Mouse (Mus musculus) gastrocnemius, adult 2 months (tissue): Measurements from ENCODE around the gene Spint2. TPM values are rescaled to one million over a fixed set of nuclear protein-coding genes. Genes with fewer than 3 reads are reported as not detected.

Source experiments
- DNase-seq: peaks from one replicate; pipeline ENCODE4 v3.0.0; 2022
- H3K27ac ChIP-seq: fragments of 200-600 bp; 2 replicates; pipeline ENCODE4 v1.8.1; 2022; ENCODE audit warnings: mild to moderate bottlenecking
- H3K4me3 ChIP-seq: fragments of 200-600 bp; 2 replicates; pipeline ENCODE4 v1.8.1; 2022; ENCODE audit warnings: mild to moderate bottlenecking, moderate library complexity
- CTCF ChIP-seq: fragments of 200-600 bp; IDR thresholded peaks from 2 replicates; pipeline ENCODE4 v1.8.1; 2022; ENCODE audit warnings: antibody characterized with exemption, mild to moderate bottlenecking, moderate library complexity
- intact Hi-C: fragments of 180-260 bp; cut with DNase I; formaldehyde crosslinking; loops from one replicate; pipeline ENCODE4 v1.15.1; 2025
- total RNA-seq, 2 experiments: library from RNA; stranded (reverse); gene quantifications; 2 replicates each; pipeline ENCODE4 v1.2.3; 2021

Gene Spint2
- total RNA-seq, 2 experiments from 2014 or later = 4.7 to 6.0 TPM

- Histone ChIP-seq H3K27ac (no peak overlapping the region), H3K4me3 (peak overlapping the region; percentile 36; the same call in 1 of the 2 replicates)
- TF ChIP-seq CTCF = peak; percentile 84
- intact Hi-C loops = loop anchor here (2.0 kb wide), 2 partner anchors 50 to 166 kb away; no protein-coding TSS in a partner anchor
- peak; percentile 66 for DNase-seq
Observed at GRCm38 (mm10) chr7:29296998-29297397, 15.3 kb upstream of the Spint2 start.

- Histone ChIP-seq H3K4me3 (no peak overlapping the region), H3K27ac (no peak overlapping the region)
- no peak for TF ChIP-seq CTCF
- no peak for DNase-seq
- intact Hi-C loops = loop anchor here (2.0 kb wide), 2 partner anchors 49 to 165 kb away; no protein-coding TSS in a partner anchor
Observed at GRCm38 (mm10) chr7:29295861-29296647, 14.3 kb upstream of the Spint2 start.

GRCm38 (mm10) chr7:29294111-29294761 lies 12.5 kb upstream of the Spint2 start:
- intact Hi-C loops = no loop called here
- Histone ChIP-seq H3K27ac (peak overlapping the region; percentile 83), H3K4me3 (no peak overlapping the region)
- no peak for DNase-seq
- TF ChIP-seq CTCF = no peak

GRCm38 (mm10) chr7:29293131-29294065 lies 11.7 kb upstream of the Spint2 start:
- Histone ChIP-seq H3K27ac (peak overlapping the region; percentile 83), H3K4me3 (0 out of 2 replicates have a peak overlapping the region, but pooled peaks have one; percentile 11)
- peak; percentile 59 for DNase-seq
- intact Hi-C loops = no loop called here
- TF ChIP-seq CTCF = no peak

GRCm38 (mm10) chr7:29292458-29293098 lies 10.9 kb upstream of the Spint2 start:
- TF ChIP-seq CTCF = no peak
- intact Hi-C loops = no loop called here
- DNase-seq = no peak
- peak overlapping the region; percentile 83 for H3K27ac ChIP-seq
- 0 out of 2 replicates have a peak overlapping the region, but pooled peaks have one; percentile 11 for H3K4me3 ChIP-seq

- DNase-seq = no peak
- intact Hi-C loops = no loop called here
- Histone ChIP-seq H3K4me3 (peak overlapping the region; percentile 80), H3K27ac (peak overlapping the region; percentile 83)
- no peak for TF ChIP-seq CTCF
Observed at GRCm38 (mm10) chr7:29291616-29292457, 10.1 kb upstream of the Spint2 start.

GRCm38 (mm10) chr7:29290691-29291485 lies 9.2 kb upstream of the Spint2 start:
- TF ChIP-seq CTCF = no peak
- intact Hi-C loops = no loop called here
- peak overlapping the region; percentile 80 for H3K4me3 ChIP-seq
- no peak for DNase-seq
- peak overlapping the region; percentile 83 for H3K27ac ChIP-seq

GRCm38 (mm10) chr7:29289856-29290255 lies 8.1 kb upstream of the Spint2 start:
- intact Hi-C loops = no loop called here
- H3K27ac ChIP-seq = peak overlapping the region; percentile 83
- no peak for DNase-seq
- H3K4me3 ChIP-seq = peak overlapping the region; percentile 80
- no peak for TF ChIP-seq CTCF

GRCm38 (mm10) chr7:29288942-29289638 lies 7.4 kb upstream of the Spint2 start, which contains the start of gene Ppp1r14a:
Gene Ppp1r14a, plus strand, starts transcription at chr7:29289308.
- H3K4me3 ChIP-seq = peak within 1 kb of the TSS; percentile 80
- peak; percentile 98; the same call in 1 of the 2 replicates for TF ChIP-seq CTCF
- intact Hi-C loops = no loop called here
- DNase-seq = peak; percentile 85
- peak within 1 kb of the TSS; percentile 83 for H3K27ac ChIP-seq

- intact Hi-C loops = no loop called here
- no peak overlapping the region for H3K4me3 ChIP-seq
- TF ChIP-seq CTCF = no peak
- no peak for DNase-seq
- H3K27ac ChIP-seq = no peak overlapping the region
Observed at GRCm38 (mm10) chr7:29288079-29288478, 6.4 kb upstream of the Spint2 start.
